Mouse (Mus musculus): ENCODE data around the gene Grin3a. TPM values are rescaled to one million over a fixed set of nuclear protein-coding genes. Genes with fewer than 3 reads are reported as not detected.
"Not testable (repeated sequence)": the region's sequence is repeated elsewhere in the genome, so short reads cannot be mapped to it uniquely, and the experiment has no call there.

Gene Grin3a
- polyA plus RNA-seq, 2 experiments: 0.02 to 0.03 TPM

- Histone ChIP-seq H3K4me3 (ENCODE audit: insufficient read depth in 1 of 2, low read depth in 2 of 2, low read length in 2 of 2) (peak overlapping the region; percentile 75 to 77), H3K27me3 (ENCODE audit: control insufficient read depth, insufficient read depth, low read length) (no peaks in the 10 kb centered on the region), H3K4me2 (ENCODE audit: low read depth) (peak overlapping the region; percentile 75), H3K4me1 (replicated peaks; ENCODE audit: control insufficient read depth in 2 of 2, insufficient read depth in 2 of 2, low read length in 1 of 2) (peaks cover 0 to 7% of the 10 kb centered on the region in 2 experiments; a peak in 3 of 4 replicates), H3K9me3 (ENCODE audit: control insufficient read depth, low read length) (no peaks in the 10 kb centered on the region), H3K36me3 (replicated peaks; ENCODE audit: control insufficient read depth, insufficient read depth, low read depth) (peaks cover 8% of the 10 kb centered on the region), H3K9ac (replicated peaks) (peak overlapping the region; percentile 72), H3K27ac (peak overlapping the region; percentile 40)
- DNase-seq (ENCODE audit: low read depth in 3 of 3, low spot score in 3 of 3): no peak
- peak; percentile 66; the same call in 1 of the 2 replicates for ATAC-seq (ENCODE audit: insufficient read depth)
- TF ChIP-seq CTCF (IDR thresholded peaks at IDR 0.05; ENCODE audit: low read depth) (no peak), EP300 (IDR thresholded peaks at IDR 0.05; ENCODE audit: low read depth) (no peak)
- under 1% methylated on average over 30 of the region's 30 CpGs for WGBS (ENCODE audit: insufficient replicate concordance)
Measured at GRCm38 (mm10) chr4:49632139-49632481, 213.4 kb downstream of the Grin3a start.

GRCm38 (mm10) chr4:49631319-49632138 is 214.0 kb downstream of the Grin3a start, which contains the start of gene Rnf20:
TSS of gene Rnf20 (plus strand) at chr4:49632006.
- Histone ChIP-seq H3K9me3 (ENCODE audit: control insufficient read depth, low read length) (no peaks in the 10 kb centered on the region), H3K27me3 (ENCODE audit: control insufficient read depth, insufficient read depth, low read length) (no peaks in the 10 kb centered on the region), H3K4me2 (ENCODE audit: low read depth) (peak within 1 kb of the TSS; percentile 84)

GRCm38 (mm10) chr4:49628941-49629340 is 216.6 kb downstream of the Grin3a start:
- H3K9me3 ChIP-seq (ENCODE audit: control insufficient read depth, low read length): no peaks in the 10 kb centered on the region
- TF ChIP-seq CTCF (IDR thresholded peaks at IDR 0.05; ENCODE audit: low read depth) (no peak), EP300 (IDR thresholded peaks at IDR 0.05; ENCODE audit: low read depth) (no peak)
- H3K4me2 ChIP-seq (ENCODE audit: low read depth): no peak overlapping the region
- H3K9ac ChIP-seq (replicated peaks): no peak overlapping the region
- no peaks in the 10 kb centered on the region for H3K27me3 ChIP-seq (ENCODE audit: control insufficient read depth, insufficient read depth, low read length)
- no peak overlapping the region for H3K27ac ChIP-seq
- 69% methylated on average over 5 of the region's 5 CpGs for WGBS (ENCODE audit: insufficient replicate concordance)
- H3K4me1 ChIP-seq (replicated peaks; ENCODE audit: control insufficient read depth in 2 of 2, insufficient read depth in 2 of 2, low read length in 1 of 2): peaks cover 4 to 7% of the 10 kb centered on the region in 2 experiments; a peak in 3 of 4 replicates
- H3K4me3 ChIP-seq (ENCODE audit: insufficient read depth in 1 of 2, low read depth in 2 of 2, low read length in 2 of 2): no peak overlapping the region
- DNase-seq (ENCODE audit: low read depth in 3 of 3, low spot score in 3 of 3) (no peak), ATAC-seq (ENCODE audit: insufficient read depth) (no peak)
- no peaks in the 10 kb centered on the region for H3K36me3 ChIP-seq (replicated peaks; ENCODE audit: control insufficient read depth, insufficient read depth, low read depth)

More at GRCm38 (mm10) chr4:49631319-49632138, 214.0 kb downstream of the Grin3a start, which contains the start of gene Rnf20:
- WGBS (ENCODE audit: insufficient replicate concordance): 3% methylated on average over 37 of the region's 37 CpGs
- peak; percentile 88 to 92 (median 89) for DNase-seq (ENCODE audit: low read depth in 3 of 3, low spot score in 3 of 3)
- Histone ChIP-seq H3K27ac (peak within 1 kb of the TSS; percentile 40), H3K4me3 (ENCODE audit: insufficient read depth in 1 of 2, low read depth in 2 of 2, low read length in 2 of 2) (peak within 1 kb of the TSS; percentile 75 to 77), H3K36me3 (replicated peaks; ENCODE audit: control insufficient read depth, insufficient read depth, low read depth) (peaks cover 8% of the 10 kb centered on the region), H3K4me1 (replicated peaks; ENCODE audit: control insufficient read depth in 2 of 2, insufficient read depth in 2 of 2, low read length in 1 of 2) (peaks cover under 1 to 7% of the 10 kb centered on the region in 2 experiments; a peak in 3 of 4 replicates), H3K9ac (replicated peaks) (peak within 1 kb of the TSS; percentile 72)
- ATAC-seq (ENCODE audit: insufficient read depth): peak; percentile 95
- TF ChIP-seq CTCF (IDR thresholded peaks at IDR 0.05; ENCODE audit: low read depth) (no peak), EP300 (IDR thresholded peaks at IDR 0.05; ENCODE audit: low read depth) (no peak)

DNA sequence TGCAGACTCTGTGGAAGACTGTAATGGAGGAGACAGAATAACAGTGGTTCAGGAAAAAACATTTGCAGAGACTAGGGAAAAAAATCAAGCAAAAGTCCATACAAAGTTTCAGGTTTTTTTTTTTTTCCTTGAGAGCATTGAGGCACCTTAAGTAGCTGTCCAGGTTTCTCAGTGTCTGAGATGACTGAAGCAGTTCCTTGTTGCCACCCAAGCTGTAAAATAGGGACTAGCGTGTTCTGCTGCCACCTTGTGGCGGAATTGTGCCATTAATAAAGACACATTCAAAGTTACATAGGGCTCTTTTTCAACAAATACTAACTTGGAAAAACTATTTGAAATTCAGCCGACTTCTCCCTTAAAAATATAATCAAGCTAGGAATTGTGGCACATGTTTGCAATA is 218.6 kb downstream of the Grin3a start:
- no peaks in the 10 kb centered on the region for H3K36me3 ChIP-seq (replicated peaks; ENCODE audit: control insufficient read depth, insufficient read depth, low read depth)
- no peak overlapping the region for H3K4me3 ChIP-seq (ENCODE audit: insufficient read depth in 1 of 2, low read depth in 2 of 2, low read length in 2 of 2)
- peak; percentile 84 for TF ChIP-seq CTCF (IDR thresholded peaks at IDR 0.05; ENCODE audit: low read depth)
- TF ChIP-seq EP300 (IDR thresholded peaks at IDR 0.05; ENCODE audit: low read depth): no peak
- WGBS (ENCODE audit: insufficient replicate concordance): under 1% methylated on average over 3 of the region's 3 CpGs
- H3K4me1 ChIP-seq (replicated peaks; ENCODE audit: control insufficient read depth in 2 of 2, insufficient read depth in 2 of 2, low read length in 1 of 2): peaks cover 0 to 4% of the 10 kb centered on the region in 2 experiments; a peak in 1 of 4 replicates
- H3K27ac ChIP-seq: no peak overlapping the region
- ATAC-seq (ENCODE audit: insufficient read depth): no peak
- H3K9me3 ChIP-seq (ENCODE audit: control insufficient read depth, low read length): no peaks in the 10 kb centered on the region
- no peak overlapping the region for H3K9ac ChIP-seq (replicated peaks)
- no peaks in the 10 kb centered on the region for H3K27me3 ChIP-seq (ENCODE audit: control insufficient read depth, insufficient read depth, low read length)
- peak; percentile 60 to 64 (median 61) for DNase-seq (ENCODE audit: low read depth in 3 of 3, low spot score in 3 of 3)
- H3K4me2 ChIP-seq (ENCODE audit: low read depth): no peak overlapping the region

- H3K27me3 ChIP-seq (ENCODE audit: control insufficient read depth, insufficient read depth, low read length); H3K4me3 ChIP-seq (ENCODE audit: insufficient read depth in 1 of 2, low read depth in 2 of 2, low read length in 2 of 2); H3K9ac ChIP-seq (replicated peaks); H3K36me3 ChIP-seq (replicated peaks; ENCODE audit: control insufficient read depth, insufficient read depth, low read depth); ATAC-seq (ENCODE audit: insufficient read depth); H3K27ac ChIP-seq; DNase-seq (ENCODE audit: low read depth in 3 of 3, low spot score in 3 of 3); H3K9me3 ChIP-seq (ENCODE audit: control insufficient read depth, low read length); H3K4me1 ChIP-seq (replicated peaks; ENCODE audit: control insufficient read depth in 2 of 2, insufficient read depth in 2 of 2, low read length in 1 of 2); H3K4me2 ChIP-seq (ENCODE audit: low read depth): not testable (repeated sequence)
- WGBS (ENCODE audit: insufficient replicate concordance): 29% methylated on average over 4 of the region's 4 CpGs
Measured at GRCm38 (mm10) chr4:49624969-49625368, 220.6 kb downstream of the Grin3a start.
